Mouse (Mus musculus): ENCODE data around the gene Mapkbp1. TPM values are rescaled to one million over a fixed set of nuclear protein-coding genes. Genes with fewer than 3 reads are reported as not detected.

Gene Mapkbp1
- polyA plus RNA-seq, 1 experiment, result 7.5 TPM

DNA sequence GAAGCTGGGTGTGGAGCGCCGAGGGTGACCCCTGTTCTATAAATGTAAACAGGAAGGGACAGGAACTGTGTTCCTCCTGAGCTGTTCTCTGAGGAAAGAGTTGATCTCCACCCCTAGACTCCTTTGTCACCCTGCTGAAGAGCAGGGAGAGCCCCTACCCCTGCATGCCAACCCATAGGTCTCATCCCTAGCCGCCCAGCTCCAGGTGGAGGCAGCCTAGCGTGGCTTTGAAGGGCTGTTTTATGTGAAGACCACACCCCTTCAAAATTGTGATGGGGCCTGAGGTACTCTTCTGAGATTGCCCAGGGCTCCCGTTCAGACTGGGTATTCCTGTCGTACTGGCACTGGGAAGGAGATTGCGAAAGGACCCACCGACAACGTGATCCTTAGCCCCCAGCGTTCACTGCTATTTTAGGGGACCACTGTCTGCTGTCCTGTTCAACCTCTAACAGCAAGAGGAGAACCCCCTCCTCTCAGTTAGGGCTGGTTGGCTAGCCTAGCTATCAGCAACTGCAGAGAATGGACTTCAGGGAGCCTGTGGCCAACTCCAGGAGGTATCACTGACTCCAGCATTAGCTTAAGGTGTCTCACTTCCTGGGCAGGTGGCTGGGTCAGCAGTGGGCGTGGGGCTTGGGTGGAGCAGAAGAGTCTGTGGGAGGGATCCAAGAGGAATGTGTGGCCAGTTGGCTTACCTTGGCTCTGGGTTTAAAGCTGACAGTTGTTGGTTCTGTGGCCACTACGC is 60.4 kb downstream of the Mapkbp1 start, which contains the start of gene Pla2g4b:
TSS of gene Pla2g4b (plus strand) at position 692 of the 742 bp plus-strand sequence.
- Histone ChIP-seq H3K4me1 (ENCODE audit: control insufficient read depth, insufficient read depth, insufficient read length) (peaks cover 4% of the 10 kb centered on the region; the same call in 1 of the 2 replicates), H3K36me3 (ENCODE audit: control insufficient read depth, insufficient read depth, low read length) (peaks cover 8% of the 10 kb centered on the region), H3K27ac (ENCODE audit: insufficient read depth, low read length) (no peak within 1 kb of the TSS), H3K4me3 (ENCODE audit: extremely low read depth, insufficient read depth, insufficient read length) (no peak within 1 kb of the TSS), H3K27me3 (ENCODE audit: control insufficient read depth, insufficient read depth, low read length) (no peaks in the 10 kb centered on the region)
- no peak for TF ChIP-seq CTCF (IDR thresholded peaks at IDR 0.05; ENCODE audit: extremely low read depth, insufficient read depth, insufficient read length, insufficient replicate concordance)
- no peak for TF ChIP-seq POLR2A (IDR thresholded peaks at IDR 0.05; ENCODE audit: low read depth, low read length)
- WGBS, result 90% methylated on average over 12 of the region's 12 CpGs
- no peak for DNase-seq (ENCODE audit: low read depth in 1 of 2, low spot score in 2 of 2)

GRCm38 (mm10) chr2:120033726-120034125 is 61.2 kb downstream of the Mapkbp1 start:
- Histone ChIP-seq H3K36me3 (ENCODE audit: control insufficient read depth, insufficient read depth, low read length) (peaks cover 8% of the 10 kb centered on the region), H3K4me3 (ENCODE audit: extremely low read depth, insufficient read depth, insufficient read length) (no peak overlapping the region), H3K4me1 (ENCODE audit: control insufficient read depth, insufficient read depth, insufficient read length) (no peaks in the 10 kb centered on the region), H3K27ac (ENCODE audit: insufficient read depth, low read length) (no peak overlapping the region), H3K27me3 (ENCODE audit: control insufficient read depth, insufficient read depth, low read length) (no peaks in the 10 kb centered on the region)
- DNase-seq (ENCODE audit: low read depth in 1 of 2, low spot score in 2 of 2), result no peak
- 92% methylated on average over 5 of the region's 5 CpGs for WGBS
- TF ChIP-seq POLR2A (IDR thresholded peaks at IDR 0.05; ENCODE audit: low read depth, low read length), result no peak
- no peak for TF ChIP-seq CTCF (IDR thresholded peaks at IDR 0.05; ENCODE audit: extremely low read depth, insufficient read depth, insufficient read length, insufficient replicate concordance)

GRCm38 (mm10) chr2:120037744-120038143 is 65.2 kb downstream of the Mapkbp1 start:
- 40% methylated on average over 9 of the region's 9 CpGs for WGBS
- TF ChIP-seq CTCF (IDR thresholded peaks at IDR 0.05; ENCODE audit: extremely low read depth, insufficient read depth, insufficient read length, insufficient replicate concordance) (no peak), POLR2A (IDR thresholded peaks at IDR 0.05; ENCODE audit: low read depth, low read length) (no peak)
- no peak overlapping the region for H3K27ac ChIP-seq (ENCODE audit: insufficient read depth, low read length)
- no peak for DNase-seq (ENCODE audit: low read depth in 1 of 2, low spot score in 2 of 2)
- no peaks in the 10 kb centered on the region for H3K27me3 ChIP-seq (ENCODE audit: control insufficient read depth, insufficient read depth, low read length)
- H3K4me3 ChIP-seq (ENCODE audit: extremely low read depth, insufficient read depth, insufficient read length), result no peak overlapping the region
- H3K4me1 ChIP-seq (ENCODE audit: control insufficient read depth, insufficient read depth, insufficient read length), result no peaks in the 10 kb centered on the region
- H3K36me3 ChIP-seq (ENCODE audit: control insufficient read depth, insufficient read depth, low read length), result peaks cover 12% of the 10 kb centered on the region; the same call in 1 of the 2 replicates

DNA sequence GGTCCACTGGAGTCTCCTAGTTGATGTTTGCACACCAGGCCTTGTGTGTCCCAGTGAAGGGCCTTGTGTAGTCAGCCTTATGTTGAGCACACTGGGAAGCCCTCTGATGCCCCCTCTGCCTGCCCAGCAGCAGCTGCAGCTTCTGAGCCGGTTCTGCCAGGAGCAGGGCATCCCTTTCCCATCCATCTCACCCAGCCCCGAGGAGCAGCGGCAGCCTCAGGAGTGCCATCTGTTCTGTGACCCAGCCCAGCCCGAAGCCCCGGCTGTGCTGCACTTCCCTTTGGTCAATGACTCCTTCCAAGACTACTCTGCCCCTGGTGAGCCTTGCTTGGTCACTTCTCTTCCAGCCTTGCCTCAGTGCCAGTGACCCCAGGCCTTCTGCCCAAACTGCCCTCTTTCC is 68.5 kb downstream of the Mapkbp1 start:
- Histone ChIP-seq H3K4me1 (ENCODE audit: control insufficient read depth, insufficient read depth, insufficient read length) (no peaks in the 10 kb centered on the region), H3K4me3 (ENCODE audit: extremely low read depth, insufficient read depth, insufficient read length) (no peak overlapping the region), H3K27ac (ENCODE audit: insufficient read depth, low read length) (no peak overlapping the region), H3K36me3 (ENCODE audit: control insufficient read depth, insufficient read depth, low read length) (peaks cover 10% of the 10 kb centered on the region; the same call in 1 of the 2 replicates), H3K27me3 (ENCODE audit: control insufficient read depth, insufficient read depth, low read length) (no peaks in the 10 kb centered on the region)
- TF ChIP-seq CTCF (IDR thresholded peaks at IDR 0.05; ENCODE audit: extremely low read depth, insufficient read depth, insufficient read length, insufficient replicate concordance) (no peak), POLR2A (IDR thresholded peaks at IDR 0.05; ENCODE audit: low read depth, low read length) (no peak)
- DNase-seq (ENCODE audit: low read depth in 1 of 2, low spot score in 2 of 2), result no peak
- WGBS, result 94% methylated on average over 5 of the region's 5 CpGs

GRCm38 (mm10) chr2:120044101-120044603 is 71.7 kb downstream of the Mapkbp1 start:
- DNase-seq (ENCODE audit: low read depth in 1 of 2, low spot score in 2 of 2), result no peak

DNA sequence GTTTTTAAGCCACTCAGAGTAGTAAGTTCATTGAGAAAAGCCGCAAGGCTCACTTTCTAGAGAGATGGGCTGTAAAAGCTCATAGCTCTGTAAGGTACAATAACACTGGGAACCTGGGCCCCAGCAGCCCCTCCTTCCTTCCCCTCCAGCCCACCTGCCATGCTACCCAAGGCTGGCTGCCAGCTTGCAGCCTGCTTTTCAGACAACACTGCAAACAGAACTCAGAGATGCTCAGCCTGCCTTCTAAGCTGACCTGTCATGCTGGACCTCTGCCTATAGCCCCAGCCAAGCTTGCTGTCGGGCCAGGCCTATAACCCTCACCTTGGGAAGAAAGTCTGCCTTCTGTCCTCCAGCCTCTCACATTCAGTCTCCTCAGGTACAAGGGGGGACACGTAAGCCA is 72.2 kb downstream of the Mapkbp1 start:
- Histone ChIP-seq H3K27me3 (ENCODE audit: control insufficient read depth, insufficient read depth, low read length) (no peaks in the 10 kb centered on the region), H3K27ac (ENCODE audit: insufficient read depth, low read length) (no peak overlapping the region), H3K36me3 (ENCODE audit: control insufficient read depth, insufficient read depth, low read length) (peaks cover 8% of the 10 kb centered on the region; the same call in 1 of the 2 replicates), H3K4me1 (ENCODE audit: control insufficient read depth, insufficient read depth, insufficient read length) (no peaks in the 10 kb centered on the region), H3K4me3 (ENCODE audit: extremely low read depth, insufficient read depth, insufficient read length) (no peak overlapping the region)
- TF ChIP-seq CTCF (IDR thresholded peaks at IDR 0.05; ENCODE audit: extremely low read depth, insufficient read depth, insufficient read length, insufficient replicate concordance) (no peak), POLR2A (IDR thresholded peaks at IDR 0.05; ENCODE audit: low read depth, low read length) (no peak)
- no peak for DNase-seq (ENCODE audit: low read depth in 1 of 2, low spot score in 2 of 2)
- WGBS, result 85% methylated on average over 3 of the region's 3 CpGs

More at GRCm38 (mm10) chr2:120044101-120044603, 71.7 kb downstream of the Mapkbp1 start:
- H3K36me3 ChIP-seq (ENCODE audit: control insufficient read depth, insufficient read depth, low read length), result peaks cover 8% of the 10 kb centered on the region; the same call in 1 of the 2 replicates
- no peak for TF ChIP-seq POLR2A (IDR thresholded peaks at IDR 0.05; ENCODE audit: low read depth, low read length)
- no peak overlapping the region for H3K27ac ChIP-seq (ENCODE audit: insufficient read depth, low read length)
- 76% methylated on average over 4 of the region's 4 CpGs for WGBS
- H3K27me3 ChIP-seq (ENCODE audit: control insufficient read depth, insufficient read depth, low read length), result no peaks in the 10 kb centered on the region
- H3K4me3 ChIP-seq (ENCODE audit: extremely low read depth, insufficient read depth, insufficient read length), result no peak overlapping the region
- no peaks in the 10 kb centered on the region for H3K4me1 ChIP-seq (ENCODE audit: control insufficient read depth, insufficient read depth, insufficient read length)

Measured in spleen, adult 2 months (tissue).